Mouse (Mus musculus) urinary bladder, adult 18-20 months (tissue): ENCODE results near the gene Gosr2.

Experiments
- DNase-seq, 2 experiments: peaks; one replicate each; pipeline ENCODE4 v3.0.0; 2022; ENCODE audit warnings: low spot score in 2 of 2, mixed read lengths in 2 of 2

Gene Gosr2

DNA sequence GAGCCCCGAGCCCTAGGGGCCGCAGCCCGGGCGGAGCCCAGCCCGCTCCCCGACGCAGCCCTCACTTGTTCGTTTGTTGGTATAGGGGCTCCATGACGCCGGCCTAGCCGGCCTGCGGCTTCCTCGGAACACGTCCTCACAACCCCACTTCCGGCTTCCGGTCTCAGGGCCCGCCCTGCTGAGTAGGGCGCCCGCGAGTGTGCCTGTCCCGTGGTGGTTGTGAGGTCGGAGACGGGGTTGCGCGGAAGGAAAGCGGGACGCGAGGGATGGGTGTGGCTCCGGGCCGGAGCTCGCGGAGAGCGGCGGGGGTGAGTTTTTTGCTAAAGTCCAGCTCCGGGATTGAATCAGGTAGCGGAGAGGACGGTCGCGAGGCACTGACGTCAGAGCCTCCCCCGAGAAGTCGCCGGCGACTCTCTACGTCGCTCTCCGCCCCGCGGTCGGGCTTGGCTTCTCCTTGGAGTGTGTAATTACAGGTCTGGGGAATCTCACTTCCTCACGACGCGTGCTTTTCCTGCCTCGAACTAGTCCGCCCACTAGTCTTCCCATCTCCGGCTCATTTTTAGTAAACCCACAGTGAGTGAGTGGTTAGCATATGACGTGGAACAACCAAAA, at the start of gene Gosr2:
Gene Gosr2 (minus strand): TSS at position 334 of the 612 bp plus-strand sequence.
- peak; percentile 87 to 91 for DNase-seq

DNA sequence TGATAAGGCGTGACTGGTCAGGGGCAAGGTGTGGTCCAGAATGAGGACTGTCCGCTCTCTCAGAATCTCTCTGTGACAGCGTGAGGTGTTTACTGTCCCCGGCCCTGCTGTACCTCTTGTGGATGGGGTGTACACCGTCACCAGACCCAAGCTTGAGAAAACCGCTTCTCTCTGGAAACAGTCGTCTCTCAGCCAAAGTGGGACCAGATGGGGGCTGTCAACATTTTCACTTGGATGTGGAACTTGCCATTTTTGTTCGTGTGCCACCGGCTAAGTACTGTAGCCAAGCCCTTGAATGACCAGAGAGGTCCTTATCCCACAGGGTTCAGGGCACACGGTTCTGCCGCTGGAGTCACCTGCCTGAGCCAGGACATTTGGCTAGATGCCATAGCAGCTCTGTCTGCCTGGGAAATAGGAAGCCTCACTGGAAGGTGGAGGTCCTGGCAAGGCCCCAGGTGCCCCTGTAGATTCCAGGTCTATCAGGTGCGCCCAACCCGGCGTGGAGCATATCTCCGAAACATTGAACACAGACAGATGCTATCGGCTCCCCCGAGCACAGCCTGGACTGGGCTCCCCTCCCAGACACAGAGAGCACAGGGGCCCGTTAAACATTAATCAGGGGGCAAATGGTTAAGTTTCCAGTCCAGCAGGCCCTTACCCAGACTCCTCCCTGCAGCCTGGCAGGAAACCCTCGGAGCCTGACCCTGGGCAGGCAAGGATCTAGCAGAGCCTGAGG, 37.5 kb upstream of the Gosr2 start:
- no peak for DNase-seq

- DNase-seq: no peak
Observed at GRCm38 (mm10) chr11:103734411-103735045, 36.8 kb upstream of the Gosr2 start.

- no peak for DNase-seq
Observed at GRCm38 (mm10) chr11:103733961-103734360, 36.3 kb upstream of the Gosr2 start.

- DNase-seq: no peak
Observed at GRCm38 (mm10) chr11:103733069-103733468, 35.4 kb upstream of the Gosr2 start.

GRCm38 (mm10) chr11:103732306-103732705, 34.6 kb upstream of the Gosr2 start:
- DNase-seq: no peak

GRCm38 (mm10) chr11:103731594-103731993, 33.9 kb upstream of the Gosr2 start:
- no peak for DNase-seq

GRCm38 (mm10) chr11:103729282-103729985, 31.7 kb upstream of the Gosr2 start:
- no peak for DNase-seq

- no peak for DNase-seq
Observed at GRCm38 (mm10) chr11:103724331-103724771, 26.7 kb upstream of the Gosr2 start.

GRCm38 (mm10) chr11:103722040-103722481, 24.4 kb upstream of the Gosr2 start:
- DNase-seq: no peak

DNA sequence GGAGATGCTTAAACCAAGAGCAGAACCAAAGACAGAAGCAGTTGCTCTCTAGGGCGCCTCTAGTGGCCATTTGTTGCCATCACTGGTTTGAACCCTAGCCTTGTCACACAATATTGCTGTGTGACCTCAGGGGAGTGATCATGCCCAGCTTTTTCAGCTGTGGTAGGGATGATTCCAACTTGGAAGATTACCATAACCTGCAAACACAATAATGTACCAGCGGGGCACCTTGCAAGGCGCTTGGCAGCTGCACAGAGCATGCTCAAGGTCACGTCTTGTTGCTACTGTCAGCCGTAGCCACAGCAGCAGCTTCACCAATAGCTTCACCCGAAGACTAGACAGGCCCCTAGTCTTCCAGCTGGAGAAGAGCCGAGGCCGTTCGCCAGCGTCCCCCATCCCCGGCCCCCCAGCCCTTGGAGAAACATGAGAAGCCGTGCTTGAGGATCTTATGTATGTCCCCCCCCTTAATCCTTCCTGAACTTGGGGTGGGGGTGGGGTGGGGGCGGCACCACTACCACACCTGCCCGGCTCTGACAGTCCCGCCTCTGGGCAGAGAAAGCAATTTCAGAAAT, 23.9 kb upstream of the Gosr2 start:
- no peak for DNase-seq

DNA sequence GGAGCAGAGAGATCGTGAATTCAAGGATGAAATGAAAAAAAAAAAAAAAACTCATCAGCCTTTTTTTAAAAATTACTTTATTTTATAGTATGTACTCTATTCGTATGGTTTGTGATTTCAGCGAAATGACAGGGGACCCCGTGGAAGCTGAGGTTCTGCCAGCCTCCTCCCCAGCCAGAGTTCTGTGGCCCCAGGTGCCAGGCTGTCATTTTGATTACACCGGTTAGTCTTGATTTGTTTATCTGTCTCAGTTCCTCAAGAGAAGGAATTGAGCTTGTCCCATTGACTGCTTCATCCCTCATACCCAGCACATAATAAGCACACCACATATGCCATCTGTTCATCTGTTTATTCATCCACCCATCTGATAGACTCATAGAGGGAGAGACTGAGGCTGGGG, 21.7 kb upstream of the Gosr2 start:
- DNase-seq: no peak

DNA sequence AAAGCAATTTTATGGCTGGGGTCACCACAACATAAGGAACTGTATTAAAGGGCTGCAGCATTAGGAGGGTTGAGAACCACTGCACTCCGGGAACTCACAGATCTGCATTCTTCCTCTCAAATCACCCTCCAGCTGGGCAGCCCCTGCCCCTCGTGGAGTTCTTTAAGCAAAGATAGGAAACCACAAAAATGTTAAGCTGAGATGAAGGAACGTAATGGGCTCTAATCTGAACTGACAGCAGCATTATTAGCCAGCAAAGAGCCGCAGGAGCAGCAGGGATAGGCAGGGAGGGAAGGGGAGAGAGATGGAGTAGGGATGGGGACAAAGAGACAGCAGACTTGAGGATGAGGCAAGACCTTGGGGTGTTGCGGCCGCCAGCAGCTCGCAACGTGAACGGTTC, 19.3 kb upstream of the Gosr2 start:
- DNase-seq: no peak

DNA sequence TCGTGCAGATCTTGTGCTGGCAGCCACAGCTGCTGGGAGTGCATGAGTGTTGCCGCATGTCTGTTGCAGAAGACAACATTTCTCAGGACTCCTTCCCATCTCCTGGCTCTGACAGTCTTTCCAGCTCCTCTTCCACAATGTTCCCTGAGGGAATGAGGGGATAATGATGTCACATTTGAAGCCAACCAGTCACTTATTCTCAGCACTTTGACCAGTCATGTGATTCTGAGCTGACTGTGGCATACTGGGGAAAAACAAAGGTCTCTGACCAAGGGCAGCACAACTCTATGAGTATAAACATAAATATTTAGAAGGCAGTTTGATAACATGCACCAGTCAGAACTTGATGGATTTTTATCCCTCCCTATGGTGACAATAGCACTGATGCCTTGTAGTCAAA, 16.4 kb upstream of the Gosr2 start:
- DNase-seq: no peak

- no peak for DNase-seq
Observed at GRCm38 (mm10) chr11:103711851-103712587, 14.3 kb upstream of the Gosr2 start.

GRCm38 (mm10) chr11:103709982-103710381, 12.3 kb upstream of the Gosr2 start:
- no peak for DNase-seq

- no peak for DNase-seq
Observed at GRCm38 (mm10) chr11:103707005-103707404, 9.3 kb upstream of the Gosr2 start.

GRCm38 (mm10) chr11:103698226-103698625, 528 bp upstream of the Gosr2 start:
- no peak for DNase-seq

GRCm38 (mm10) chr11:103696851-103697564, 690 bp downstream of the Gosr2 start:
- no peak for DNase-seq

DNA sequence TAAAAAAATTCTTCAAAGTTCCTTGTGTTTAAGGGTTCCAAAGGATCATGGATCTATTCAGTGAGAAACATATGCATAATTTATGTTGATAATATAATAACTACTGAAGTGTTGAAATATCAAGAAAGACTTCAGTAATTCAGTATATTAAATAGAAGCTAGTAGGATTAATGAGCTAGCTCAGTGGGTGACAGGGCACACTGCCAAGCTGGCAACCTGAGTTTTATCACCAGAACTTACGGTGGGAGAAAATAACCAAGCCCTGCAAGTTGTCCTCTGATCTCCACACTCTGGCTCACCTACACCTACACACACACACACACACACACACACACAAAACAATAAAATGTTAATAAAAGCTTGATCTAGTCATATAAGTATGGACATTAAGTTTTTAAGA, 4.5 kb downstream of the Gosr2 start:
- DNase-seq: no peak

DNA sequence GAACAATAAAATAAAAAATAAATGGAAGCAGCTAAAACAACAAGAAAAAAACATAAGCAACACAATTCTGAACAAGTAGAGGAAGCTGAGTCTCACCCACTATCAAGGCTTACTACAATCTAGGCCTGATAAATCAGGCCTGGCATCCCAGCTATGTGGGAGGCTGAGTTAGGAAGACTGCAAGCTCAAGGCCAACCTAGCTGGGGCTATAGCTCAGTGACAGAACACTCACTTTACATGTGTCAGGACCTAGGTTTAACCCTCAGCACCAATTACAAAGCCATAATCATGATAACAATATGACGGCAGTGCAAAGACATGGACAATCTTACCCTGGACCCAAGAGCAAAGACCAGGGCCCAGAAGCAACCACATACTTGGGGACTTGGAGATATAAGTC, 6.7 kb downstream of the Gosr2 start:
- DNase-seq: no peak
